In genomic region chr16:34738656-34739233, GRCm38 (mm10) we compare ENCODE assay signal across 25 mouse cellular contexts. TPM values are rescaled to one million over a fixed set of nuclear protein-coding genes. Genes with fewer than 3 reads are reported as not detected.
DNase-seq lines count a peak whose midpoint lies in the region; ATAC-seq and TF ChIP-seq lines count a peak whose summit lies in the region.
"Had no signal": no experiment of that assay in that cellular context is flagged by ENCODE, and none has a peak within 500 bp of the region (broad histone marks: within the 10 kb centered on the region; RNA-seq: fewer than 3 reads in every experiment).

No protein-coding gene starts in this region.

- H3K79me2 ChIP-seq in MEL (ENCODE audit: control insufficient read depth, insufficient read depth, low read length, poor library complexity): no peaks in the 10 kb centered on the region

- peak; percentile 60 to 70 for TF ChIP-seq EP300 in MEL (IDR thresholded peaks at IDR 0.05; ENCODE audit: low read depth in 1 of 2, low read length in 2 of 2)

- H3K9me3 ChIP-seq in MEL (replicated peaks; ENCODE audit: insufficient read depth, low read length): no peaks in the 10 kb centered on the region
- H3K9me3 ChIP-seq: embryonic facial prominence, embryonic 13.5 days; heart, embryonic 15.5 days; hindbrain, embryonic 13.5 days had no signal

- peak; percentile 93 for ATAC-seq in granulocyte monocyte progenitor cell, adult 5-6 weeks (replicated peaks; ENCODE audit: poor library complexity, severe bottlenecking)
- ATAC-seq in megakaryocyte, adult 5-6 weeks (ENCODE audit: poor library complexity, severe bottlenecking): peak; percentile 94
- ATAC-seq: CD4-positive, CD25-positive, alpha-beta regulatory T cell, adult 4 months; forebrain, embryonic 14.5 days; hindbrain, postnatal 0 days; intestine, embryonic 16.5 days had no signal

- no peak for TF ChIP-seq RAD21 in MEL (IDR thresholded peaks at IDR 0.05; ENCODE audit: low read depth, low read length)

- no peak overlapping the region for H3K9ac ChIP-seq in MEL (ENCODE audit: control insufficient read depth, low read depth, low read length, poor library complexity, severe bottlenecking)
- H3K9ac ChIP-seq: embryonic facial prominence, embryonic 13.5 days; heart, embryonic 15.5 days; hindbrain, embryonic 13.5 days had no signal

- no peaks in the 10 kb centered on the region for H3K4me1 ChIP-seq in MEL (ENCODE audit: control insufficient read depth in 1 of 2, insufficient read depth in 2 of 2, low read length in 2 of 2)
- H3K4me1 ChIP-seq: embryonic facial prominence, embryonic 13.5 days; heart, embryonic 15.5 days; hindbrain, embryonic 13.5 days had no signal

- peak; percentile 72 for DNase-seq in 416B (ENCODE audit: low read depth)
- peak; percentile 76 for DNase-seq in MEL (ENCODE audit: low read depth, low spot score)
- no peak for DNase-seq in right cerebral cortex, postnatal 10 days (ENCODE audit: low spot score in 2 of 2)
- DNase-seq in cerebellum, adult 9-10 months: no peak
- DNase-seq in layer of hippocampus, adult 9-10 months (ENCODE audit: low spot score): no peak
- DNase-seq in heart, postnatal 14 days: no peak
- DNase-seq: adrenal gland, adult 8-10 months; adrenal gland, postnatal 36 days; cerebellum, adult 11 months; cerebellum, adult 8-10 months; cerebellum, postnatal 25 days; gastrocnemius, adult 2 months; gastrocnemius, postnatal 25 days; heart, adult 18-20 months; heart, postnatal 36 days; kidney, adult 2 months had no signal

- H3K36me3 ChIP-seq in MEL (ENCODE audit: control insufficient read depth in 1 of 2, insufficient read depth in 2 of 2, low read length in 2 of 2): no peaks in the 10 kb centered on the region
- H3K36me3 ChIP-seq: embryonic facial prominence, embryonic 13.5 days; heart, embryonic 15.5 days; hindbrain, embryonic 13.5 days had no signal

- H3K27me3 ChIP-seq in MEL (ENCODE audit: control insufficient read depth in 1 of 2, insufficient read depth in 2 of 2, low read length in 2 of 2): no peaks in the 10 kb centered on the region
- H3K27me3 ChIP-seq: heart, embryonic 15.5 days had no signal

- peak overlapping the region; percentile 55; the same call in 1 of the 2 replicates for H3K27ac ChIP-seq in MEL (ENCODE audit: control insufficient read depth, low read depth, low read length)
- H3K27ac ChIP-seq: embryonic facial prominence, embryonic 13.5 days; gastrocnemius, adult 2 months; heart, embryonic 15.5 days; hindbrain, embryonic 13.5 days; hindbrain, postnatal 0 days had no signal

- TF ChIP-seq POLR2A in MEL (IDR thresholded peaks at IDR 0.05; ENCODE audit: control insufficient read depth in 1 of 2, insufficient read depth in 1 of 2, low read depth in 1 of 2, low read length in 2 of 2, poor library complexity in 1 of 2): no peak

- TF ChIP-seq CTCF in MEL (IDR thresholded peaks at IDR 0.05 in 2 of 3, conservative IDR thresholded peaks at IDR 0.05 in 1 of 3; ENCODE audit: control insufficient read depth in 1 of 3, insufficient read depth in 1 of 3, low read depth in 2 of 3, low read length in 3 of 3, poor library complexity in 1 of 3, severe bottlenecking in 1 of 3): no peak

- no peak overlapping the region for H3K4me3 ChIP-seq in MEL (ENCODE audit: control insufficient read depth in 1 of 2, insufficient read depth in 1 of 2, low read depth in 2 of 2, low read length in 2 of 2)
- H3K4me3 ChIP-seq: embryonic facial prominence, embryonic 13.5 days; gastrocnemius, adult 2 months; heart, embryonic 15.5 days; hindbrain, embryonic 13.5 days had no signal

- intact Hi-C loops in heart, postnatal 14 days (cut with DNase I): no loop called here

TF ChIP-seq in MEL, 35 proteins besides CTCF, POLR2A, EP300 and RAD21:
- TF ChIP-seq ELF1 (IDR thresholded peaks at IDR 0.05; ENCODE audit: low read depth, low read length) (no peak), UBTF (IDR thresholded peaks at IDR 0.05; ENCODE audit: borderline replicate concordance, insufficient read depth, low read depth, low read length) (no peak), MAZ (IDR thresholded peaks at IDR 0.05; ENCODE audit: low read depth, low read length) (no peak), NELFE (IDR thresholded peaks at IDR 0.05; ENCODE audit: low read depth, low read length) (no peak), MYB (IDR thresholded peaks at IDR 0.05; ENCODE audit: low read depth, low read length) (no peak), MAX (IDR thresholded peaks at IDR 0.05; ENCODE audit: low read length) (no peak), USF2 (IDR thresholded peaks at IDR 0.05; ENCODE audit: borderline replicate concordance in 1 of 2, insufficient read depth in 1 of 2, low read depth in 1 of 2, low read length in 2 of 2) (no peak), ZNF384 (IDR thresholded peaks at IDR 0.05; ENCODE audit: low read depth, low read length) (no peak), TBP (IDR thresholded peaks at IDR 0.05; ENCODE audit: low read depth, low read length) (no peak), SMC3 (IDR thresholded peaks at IDR 0.05; ENCODE audit: low read depth, low read length) (no peak), TCF12 (IDR thresholded peaks at IDR 0.05; ENCODE audit: low read depth, low read length) (no peak), ZKSCAN1 (IDR thresholded peaks at IDR 0.05; ENCODE audit: low read depth, low read length) (no peak), TAL1 (IDR thresholded peaks at IDR 0.05; ENCODE audit: low read length) (peak; percentile 59), MEF2A (IDR thresholded peaks at IDR 0.05; ENCODE audit: extremely low read depth, insufficient replicate concordance, low read depth, low read length, poor library complexity, severe bottlenecking) (no peak), MAFK (IDR thresholded peaks at IDR 0.05; ENCODE audit: borderline replicate concordance, low read depth, low read length) (no peak), MYC (IDR thresholded peaks at IDR 0.05; ENCODE audit: low read depth, low read length) (no peak), GATA1 (IDR thresholded peaks at IDR 0.05; ENCODE audit: low read depth, low read length) (peak; percentile 71), ETS1 (IDR thresholded peaks at IDR 0.05; ENCODE audit: low read depth, low read length) (peak; percentile 14; the same call in 1 of the 2 replicates), NRF1 (IDR thresholded peaks at IDR 0.05; ENCODE audit: insufficient read depth, low read depth, low read length, poor library complexity, severe bottlenecking) (no peak)

RNA-seq across cellular contexts. Expression of gene Mylk, which starts 6.3 kb away (rescaled TPM):
- not detected in 2 replicates for total RNA-seq in MEL (2012; rRNA removed)
- not detected for polyA plus RNA-seq in MEL (2012; ENCODE audit: insufficient read depth in 1 of 2, insufficient read length in 2 of 2, low read depth in 1 of 2, low replicate concordance in 2 of 2, missing spikeins in 1 of 2)
- total RNA-seq in granulocyte monocyte progenitor cell, adult 5-6 weeks (2014; fragmentation: Nextera tagmentation): 0.17 and 0.92 TPM in 2 replicates
- total RNA-seq in granulocyte monocyte progenitor cell, adult 5-6 weeks (2017): 3.1 and 4.3 TPM in 2 replicates
- total RNA-seq in megakaryocyte, adult 5-6 weeks (2015): 1.6 and 1.9 TPM in 2 replicates
- total RNA-seq in megakaryocyte, adult 5-6 weeks (2017): 2.4 and 5.0 TPM in 2 replicates
- total RNA-seq in heart, postnatal 14 days (2021): 10 to 100 TPM; 37.2 to 37.9 TPM
- polyA plus RNA-seq: CD4-positive, CD25-positive, alpha-beta regulatory T cell, adult 4 months had no signal

RNA-seq across cellular contexts. Expression of gene Ccdc14, which starts 48.3 kb away (rescaled TPM):
- total RNA-seq in MEL (2012; rRNA removed): 5.8 and 6.5 TPM in 2 replicates
- polyA plus RNA-seq in MEL (2012; ENCODE audit: insufficient read depth in 1 of 2, insufficient read length in 2 of 2, low read depth in 1 of 2, low replicate concordance in 2 of 2, missing spikeins in 1 of 2): 1 to 10 TPM in 1 of 2 experiments, not detected in 1; 8.2 TPM
- total RNA-seq in granulocyte monocyte progenitor cell, adult 5-6 weeks (2014; fragmentation: Nextera tagmentation): 9.5 and 11.5 TPM in 2 replicates
- total RNA-seq in granulocyte monocyte progenitor cell, adult 5-6 weeks (2017): 10.1 and 11.3 TPM in 2 replicates
- 4.8 and 5.1 TPM in 2 replicates for total RNA-seq in megakaryocyte, adult 5-6 weeks (2015)
- total RNA-seq in megakaryocyte, adult 5-6 weeks (2017): 6.5 and 7.7 TPM in 2 replicates
- 1 to 10 TPM; 2.4 to 3.0 TPM for total RNA-seq in heart, postnatal 14 days (2021)

Comparison
In these comparisons a context has a peak if more than half of its experiments do, and no peak if none do; other contexts are left out.
1. DNase-seq: peak in 416B (single experiment) and MEL (single experiment); none in right cerebral cortex, postnatal 10 days (0 of 2), cerebellum, adult 9-10 months (single experiment), layer of hippocampus, adult 9-10 months (single experiment) and heart, postnatal 14 days (0 of 2).
2. RNA of gene Mylk, which starts 6.3 kb away (total RNA-seq): 37.2 to 37.9 TPM in heart, postnatal 14 days; 0.17 to 4.3 TPM in granulocyte monocyte progenitor cell, adult 5-6 weeks, 1.6 to 5.0 TPM in megakaryocyte, adult 5-6 weeks and not detected in MEL; every median in the first group is over 4 times any median in the second.